Comparison of ENCODE assay signal across 29 mouse cellular contexts in genomic region chr6:35493851-35494250, GRCm38 (mm10).
"Had no signal": no experiment of that assay in that cellular context is flagged by ENCODE, and none has a peak within 500 bp of the region (broad histone marks: within the 10 kb centered on the region; RNA-seq: fewer than 3 reads in every experiment).

No protein-coding gene starts in this region.

- H3K27ac ChIP-seq: left cerebral cortex, adult 2 months; limb, embryonic 10.5 days; limb, embryonic 12.5 days; limb, embryonic 13.5 days; limb, embryonic 15.5 days; liver, embryonic 12.5 days; liver, embryonic 13.5 days; liver, embryonic 14.5 days; liver, embryonic 15.5 days; lung, embryonic 15.5 days; macrophage; midbrain, embryonic 10.5 days; midbrain, embryonic 12.5 days; midbrain, embryonic 13.5 days; midbrain, embryonic 15.5 days; neural tube, embryonic 12.5 days had no signal

- H3K4me2 ChIP-seq: limb, embryonic 12.5 days; limb, embryonic 13.5 days; limb, embryonic 15.5 days; liver, embryonic 11.5 days; liver, embryonic 12.5 days; liver, embryonic 13.5 days; liver, embryonic 15.5 days; lung, embryonic 14.5 days; lung, embryonic 15.5 days; midbrain, embryonic 11.5 days; midbrain, embryonic 12.5 days; midbrain, embryonic 13.5 days; midbrain, embryonic 15.5 days; neural tube, embryonic 12.5 days had no signal

- H3K4me1 ChIP-seq: limb, embryonic 10.5 days; limb, embryonic 12.5 days; limb, embryonic 13.5 days; limb, embryonic 15.5 days; liver, embryonic 12.5 days; liver, embryonic 13.5 days; liver, embryonic 15.5 days; lung, embryonic 15.5 days; midbrain, embryonic 10.5 days; midbrain, embryonic 12.5 days; midbrain, embryonic 13.5 days; midbrain, embryonic 15.5 days; neural tube, embryonic 12.5 days had no signal

- H3K4me3 ChIP-seq: left cerebral cortex, adult 2 months; limb, embryonic 10.5 days; limb, embryonic 12.5 days; limb, embryonic 13.5 days; limb, embryonic 15.5 days; liver, embryonic 12.5 days; liver, embryonic 13.5 days; liver, embryonic 15.5 days; lung, embryonic 15.5 days; megakaryocyte, embryonic 14.5 days; midbrain, embryonic 10.5 days; midbrain, embryonic 12.5 days; midbrain, embryonic 13.5 days; midbrain, embryonic 15.5 days; myocyte; neural tube, embryonic 12.5 days had no signal

- H3K9ac ChIP-seq: limb, embryonic 12.5 days; limb, embryonic 13.5 days; limb, embryonic 15.5 days; liver, embryonic 12.5 days; liver, embryonic 13.5 days; liver, embryonic 14.5 days; liver, embryonic 15.5 days; lung, embryonic 14.5 days; lung, embryonic 15.5 days; midbrain, embryonic 12.5 days; midbrain, embryonic 13.5 days; midbrain, embryonic 15.5 days; neural tube, embryonic 12.5 days had no signal

- H3K9me3 ChIP-seq: limb, embryonic 10.5 days; limb, embryonic 12.5 days; limb, embryonic 13.5 days; limb, embryonic 15.5 days; liver, embryonic 12.5 days; liver, embryonic 13.5 days; liver, embryonic 15.5 days; lung, embryonic 15.5 days; midbrain, embryonic 12.5 days; midbrain, embryonic 13.5 days; midbrain, embryonic 15.5 days; neural tube, embryonic 12.5 days had no signal

- H3K27me3 ChIP-seq: limb, embryonic 12.5 days; limb, embryonic 13.5 days; limb, embryonic 15.5 days; liver, embryonic 12.5 days; liver, embryonic 13.5 days; liver, embryonic 15.5 days; lung, embryonic 15.5 days; megakaryocyte, embryonic 14.5 days; midbrain, embryonic 12.5 days; midbrain, embryonic 13.5 days; midbrain, embryonic 15.5 days; neural tube, embryonic 12.5 days had no signal

- DNase-seq: left cerebral cortex, postnatal 4 days; liver; liver, embryonic 13.5 days; lung, adult 18-20 months; lung, adult 2 months; lung, embryonic 14.5 days; lung, postnatal 36 days; lung, postnatal 4 days had no signal

- H3K36me3 ChIP-seq: limb, embryonic 10.5 days; limb, embryonic 12.5 days; limb, embryonic 13.5 days; limb, embryonic 15.5 days; liver, embryonic 12.5 days; liver, embryonic 13.5 days; liver, embryonic 15.5 days; lung, embryonic 15.5 days; midbrain, embryonic 10.5 days; midbrain, embryonic 12.5 days; midbrain, embryonic 13.5 days; midbrain, embryonic 15.5 days; neural tube, embryonic 12.5 days had no signal

- ATAC-seq: liver, embryonic 12.5 days; lung, postnatal 0 days; midbrain, embryonic 13.5 days; midbrain, embryonic 15.5 days; midbrain, embryonic 16.5 days had no signal
